Comparison of ENCODE assay signal across 20 mouse cellular contexts in the genomic region with DNA sequence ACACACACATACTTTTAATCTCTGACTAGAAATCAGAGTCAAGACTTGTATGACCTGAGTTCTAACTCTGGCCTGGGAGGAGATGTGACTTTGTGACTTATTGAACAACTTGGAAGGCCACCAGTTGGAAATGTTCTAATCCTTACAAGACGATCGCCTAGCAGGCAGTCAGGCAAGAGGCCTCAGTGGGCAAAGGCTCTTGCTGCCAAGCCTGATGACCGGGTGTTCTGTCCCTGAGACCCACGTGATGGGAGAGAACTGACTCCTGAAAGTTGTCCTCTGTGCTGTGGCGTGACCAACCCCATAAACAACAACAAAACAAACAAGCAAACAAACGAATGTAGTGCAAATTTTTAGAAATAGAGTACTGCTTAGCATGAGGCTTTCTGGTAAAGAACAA. TPM values are rescaled to one million over a fixed set of nuclear protein-coding genes. Genes with fewer than 3 reads are reported as not detected.
DNase-seq lines count a peak whose midpoint lies in the region; ATAC-seq lines count a peak whose summit lies in the region.
"Had no signal": no experiment of that assay in that cellular context is flagged by ENCODE, and none has a peak within 500 bp of the region (broad histone marks: within the 10 kb centered on the region; RNA-seq: fewer than 3 reads in every experiment).

No protein-coding gene starts in this region.

- no peak for ATAC-seq in forebrain, embryonic 14.5 days
- ATAC-seq in hindbrain, embryonic 12.5 days (ENCODE audit: low FRiP score), result no peak
- ATAC-seq in hindbrain, embryonic 14.5 days (ENCODE audit: low FRiP score), result no peak
- ATAC-seq in erythroid progenitor cell, adult 5-6 weeks (replicated peaks; ENCODE audit: low FRiP score, poor library complexity, severe bottlenecking), result no peak

- 86% methylated on average over 6 of the region's 6 CpGs for WGBS in forebrain, embryonic 10.5 days
- 87% methylated on average over 6 of the region's 6 CpGs for WGBS in forebrain, embryonic 14.5 days
- WGBS in hindbrain, embryonic 12.5 days, result 84% methylated on average over 6 of the region's 6 CpGs
- 72% methylated on average over 6 of the region's 6 CpGs for WGBS in hindbrain, embryonic 14.5 days

- H3K36me3 ChIP-seq in forebrain, embryonic 10.5 days (replicated peaks), result peaks cover 17% of the 10 kb centered on the region
- no peaks in the 10 kb centered on the region for H3K36me3 ChIP-seq in forebrain, embryonic 14.5 days (ENCODE audit: control insufficient read depth, insufficient read depth, low read length)
- H3K36me3 ChIP-seq in hindbrain, embryonic 12.5 days, result no peaks in the 10 kb centered on the region
- no peaks in the 10 kb centered on the region for H3K36me3 ChIP-seq in hindbrain, embryonic 14.5 days (replicated peaks; ENCODE audit: control insufficient read depth, insufficient read depth)
- H3K36me3 ChIP-seq: heart, embryonic 13.5 days; neural tube, embryonic 12.5 days had no signal

- H3K27ac ChIP-seq in forebrain, embryonic 10.5 days, result peak overlapping the region; percentile 86
- no peak overlapping the region for H3K27ac ChIP-seq in forebrain, embryonic 14.5 days (ENCODE audit: low read depth, low read length)
- H3K27ac ChIP-seq in hindbrain, embryonic 12.5 days, result peak overlapping the region; percentile 83; the same call in 1 of the 2 replicates
- no peak overlapping the region; the same call in 1 of the 2 replicates for H3K27ac ChIP-seq in hindbrain, embryonic 14.5 days
- H3K27ac ChIP-seq: heart, embryonic 13.5 days had no signal

- H3K9me3 ChIP-seq in forebrain, embryonic 10.5 days, result no peaks in the 10 kb centered on the region
- H3K9me3 ChIP-seq in forebrain, embryonic 14.5 days (replicated peaks; ENCODE audit: control insufficient read depth, low read length), result no peaks in the 10 kb centered on the region
- no peaks in the 10 kb centered on the region for H3K9me3 ChIP-seq in hindbrain, embryonic 12.5 days (replicated peaks)
- H3K9me3 ChIP-seq in hindbrain, embryonic 14.5 days (ENCODE audit: control insufficient read depth, low read length), result no peaks in the 10 kb centered on the region
- H3K9me3 ChIP-seq: heart, embryonic 13.5 days; neural tube, embryonic 12.5 days had no signal

- H3K9ac ChIP-seq in forebrain, embryonic 14.5 days (ENCODE audit: low read length), result no peak overlapping the region
- no peak overlapping the region for H3K9ac ChIP-seq in hindbrain, embryonic 12.5 days
- no peak overlapping the region for H3K9ac ChIP-seq in hindbrain, embryonic 14.5 days
- H3K9ac ChIP-seq: neural tube, embryonic 12.5 days had no signal

- no peak overlapping the region for H3K4me2 ChIP-seq in forebrain, embryonic 14.5 days (ENCODE audit: low read length)
- no peak overlapping the region for H3K4me2 ChIP-seq in hindbrain, embryonic 12.5 days (replicated peaks)
- no peak overlapping the region for H3K4me2 ChIP-seq in hindbrain, embryonic 14.5 days (replicated peaks)
- H3K4me2 ChIP-seq: heart, embryonic 13.5 days; neural tube, embryonic 12.5 days had no signal

- no peak for DNase-seq in forebrain, embryonic 10.5 days (ENCODE audit: extremely low spot score, low spot score)
- DNase-seq in forebrain, embryonic 14.5 days (ENCODE audit: low spot score), result no peak
- no peak for DNase-seq in hindbrain, embryonic 14.5 days (ENCODE audit: low spot score)
- peak; percentile 36 to 59 for DNase-seq in kidney, postnatal 36 days
- no peak for DNase-seq in kidney, postnatal 4 days
- peak; percentile 26 for DNase-seq in adipocyte (ENCODE audit: low spot score)
- DNase-seq: adrenal gland, postnatal 25 days; cerebellum, adult 11 months; cerebellum, adult 9-11 months; gastrocnemius, postnatal 14 days; heart, adult 11 months; layer of hippocampus, postnatal 36 days; lung, postnatal 4 days; right cerebral cortex, adult 18-20 months; right cerebral cortex, postnatal 4 days; thymus, postnatal 36 days had no signal

- peaks cover 100% of the 10 kb centered on the region for H3K4me1 ChIP-seq in forebrain, embryonic 10.5 days
- H3K4me1 ChIP-seq in forebrain, embryonic 14.5 days (ENCODE audit: control insufficient read depth, insufficient read depth, low read length), result peaks cover 59% of the 10 kb centered on the region
- H3K4me1 ChIP-seq in hindbrain, embryonic 12.5 days, result peaks cover 96% of the 10 kb centered on the region
- peaks cover 81% of the 10 kb centered on the region for H3K4me1 ChIP-seq in hindbrain, embryonic 14.5 days (replicated peaks; ENCODE audit: control insufficient read depth, insufficient read depth, low read length)

- H3K27me3 ChIP-seq in forebrain, embryonic 10.5 days (ENCODE audit: poor library complexity, severe bottlenecking), result no peaks in the 10 kb centered on the region; the same call in 1 of the 2 replicates
- no peaks in the 10 kb centered on the region for H3K27me3 ChIP-seq in forebrain, embryonic 14.5 days (replicated peaks; ENCODE audit: control insufficient read depth, insufficient read depth, low read length)
- no peaks in the 10 kb centered on the region for H3K27me3 ChIP-seq in hindbrain, embryonic 12.5 days
- H3K27me3 ChIP-seq in hindbrain, embryonic 14.5 days (ENCODE audit: control insufficient read depth, insufficient read depth, low read length), result no peaks in the 10 kb centered on the region
- H3K27me3 ChIP-seq: heart, embryonic 13.5 days; neural tube, embryonic 12.5 days had no signal

- H3K4me3 ChIP-seq in forebrain, embryonic 10.5 days, result no peak overlapping the region
- H3K4me3 ChIP-seq in forebrain, embryonic 14.5 days (ENCODE audit: low read depth, low read length), result no peak overlapping the region
- no peak overlapping the region for H3K4me3 ChIP-seq in hindbrain, embryonic 12.5 days
- no peak overlapping the region for H3K4me3 ChIP-seq in hindbrain, embryonic 14.5 days (replicated peaks; ENCODE audit: low read length)
- H3K4me3 ChIP-seq: heart, embryonic 13.5 days; neural tube, embryonic 12.5 days had no signal

RNA-seq across cellular contexts. Expression of gene Tspan18, which starts 52.8 kb away (rescaled TPM):
- 30.1 and 31.4 TPM in 2 replicates for polyA plus RNA-seq in forebrain, embryonic 10.5 days (2016; fragmentation: Nextera tagmentation; extraction: Ambion mirVana)
- 15.6 and 17.3 TPM in 2 replicates for polyA plus RNA-seq in forebrain, embryonic 14.5 days (2014; fragmentation: Nextera tagmentation; extraction: Ambion mirVana)
- 34.2 and 39.0 TPM in 2 replicates for polyA plus RNA-seq in hindbrain, embryonic 12.5 days (2016; fragmentation: Nextera tagmentation; extraction: Ambion mirVana)
- 28.6 and 31.3 TPM in 2 replicates for polyA plus RNA-seq in hindbrain, embryonic 14.5 days (2014; fragmentation: Nextera tagmentation; extraction: Ambion mirVana)
- total RNA-seq in erythroid progenitor cell, adult 5-6 weeks (2015; ENCODE audit: low replicate concordance), result 2.2 TPM in 1 of 2 replicates, not detected in the other
- total RNA-seq in erythroid progenitor cell, adult 5-6 weeks (2017; ENCODE audit: low replicate concordance), result 0.61 and 0.64 TPM in 2 replicates

Comparison
In these comparisons a context has a peak if more than half of its experiments do, and no peak if none do; other contexts are left out.
1. DNase-seq: peak in kidney, postnatal 36 days (2 of 2) and adipocyte (single experiment); none in forebrain, embryonic 10.5 days (single experiment), forebrain, embryonic 14.5 days (single experiment), hindbrain, embryonic 14.5 days (single experiment) and kidney, postnatal 4 days (0 of 2).
2. H3K27ac ChIP-seq: peak in forebrain, embryonic 10.5 days (single experiment) and hindbrain, embryonic 12.5 days (single experiment); none in forebrain, embryonic 14.5 days (single experiment) and hindbrain, embryonic 14.5 days (single experiment).